Mouse (Mus musculus) embryonic facial prominence, embryonic 12.5 days (tissue): ENCODE results near the gene Malrd1. TPM values are rescaled to one million over a fixed set of nuclear protein-coding genes. Genes with fewer than 3 reads are reported as not detected.
"Not testable (repeated sequence)": the region's sequence is repeated elsewhere in the genome, so short reads cannot be mapped to it uniquely, and the experiment has no call there.

ENCODE experiments used
- ATAC-seq: fragments of 200-750 bp; cut with Nextera tagmentation; 2 replicates; pipeline ENCODE4 v1.8.0; 2017; ENCODE audit not compliant: insufficient number of reproducible peaks, insufficient read depth, low FRiP score, low TSS enrichment
- H3K27ac ChIP-seq: fragments of 300-500 bp; sonication (generic); 2 replicates; pipeline ENCODE4 v1.5.1; 2016; ENCODE audit warnings: mild to moderate bottlenecking
- H3K27me3 ChIP-seq: fragments of 300-500 bp; sonication (generic); 2 replicates; pipeline ENCODE4 v1.6.1; 2016; ENCODE audit warnings: mild to moderate bottlenecking, moderate library complexity
- H3K36me3 ChIP-seq: fragments of 300-500 bp; sonication (generic); 2 replicates; pipeline ENCODE4 v1.6.1; 2016; ENCODE audit warnings: mild to moderate bottlenecking
- H3K4me1 ChIP-seq: fragments of 300-500 bp; sonication (generic); 2 replicates; pipeline ENCODE4 v1.6.1; 2016
- H3K4me2 ChIP-seq: fragments of 300-500 bp; sonication (generic); replicated peaks from 2 replicates; pipeline ENCODE4 v1.6.1; 2016; ENCODE audit warnings: mild to moderate bottlenecking, moderate library complexity
- H3K4me3 ChIP-seq: fragments of 300-500 bp; sonication (generic); 2 replicates; pipeline ENCODE4 v1.5.1; 2016; ENCODE audit warnings: mild to moderate bottlenecking
- H3K9ac ChIP-seq: fragments of 300-500 bp; sonication (generic); 2 replicates; pipeline ENCODE4 v1.6.1; 2016; ENCODE audit warnings: mild to moderate bottlenecking, moderate library complexity
- H3K9me3 ChIP-seq: fragments of 300-500 bp; sonication (generic); 2 replicates; pipeline ENCODE4 v1.6.1; 2016; ENCODE audit warnings: mild to moderate bottlenecking, moderate library complexity
- WGBS: fragments of 180-500 bp; shearing (Covaris S2); methylation state at CpG from one replicate; pipeline ENCODE4 v1.1.7; 2016; 5-methylcytosine and 5-hydroxymethylcytosine counted together
- polyA plus RNA-seq: library from polyadenylated mRNA; unstranded; fragments of >200 nt; fragmentation: Nextera tagmentation; extraction: Ambion mirVana; gene quantifications from 2 replicates; pipeline ENCODE4 v1.2.1, GENCODE M21; 2016

Malrd1 gene
- polyA plus RNA-seq, 1 experiment from 2014 or later, result not detected

- H3K4me3 ChIP-seq, result no peak overlapping the region
- no peak overlapping the region for H3K4me2 ChIP-seq
- ATAC-seq, result no peak
- no peak overlapping the region for H3K27ac ChIP-seq
- H3K9me3 ChIP-seq, result no peaks in the 10 kb centered on the region
- H3K9ac ChIP-seq, result no peak overlapping the region
- no peaks in the 10 kb centered on the region for H3K4me1 ChIP-seq
- no peaks in the 10 kb centered on the region for H3K27me3 ChIP-seq
- H3K36me3 ChIP-seq, result no peaks in the 10 kb centered on the region
- WGBS, result 17% methylated on average over 7 of the region's 7 CpGs
These were observed 343.1 kb downstream of the Malrd1 start for GRCm38 (mm10) chr2:15869380-15869779.

GRCm38 (mm10) chr2:15893418-15894120, 367.3 kb downstream of the Malrd1 start:
- Histone ChIP-seq H3K36me3 (no peaks in the 10 kb centered on the region), H3K27ac (no peak overlapping the region), H3K4me3 (no peak overlapping the region), H3K4me2 (no peak overlapping the region), H3K9me3 (no peaks in the 10 kb centered on the region), H3K9ac (no peak overlapping the region), H3K4me1 (no peaks in the 10 kb centered on the region), H3K27me3 (no peaks in the 10 kb centered on the region)
- ATAC-seq, result no peak
- 70% methylated on average over 1 of the region's 1 CpGs for WGBS

GRCm38 (mm10) chr2:15925432-15925831, 399.2 kb downstream of the Malrd1 start:
- Histone ChIP-seq H3K4me3 (no peak overlapping the region), H3K27me3 (no peaks in the 10 kb centered on the region), H3K27ac (no peak overlapping the region), H3K4me2 (no peak overlapping the region), H3K9me3 (no peaks in the 10 kb centered on the region), H3K36me3 (no peaks in the 10 kb centered on the region), H3K9ac (no peak overlapping the region), H3K4me1 (no peaks in the 10 kb centered on the region)
- 32% methylated on average over 3 of the region's 3 CpGs for whole genome bisulfite sequencing
- ATAC-seq, result no peak

- H3K9me3 ChIP-seq, result no peaks in the 10 kb centered on the region
- 47% methylated on average over 1 of the region's 1 CpGs for WGBS
These were observed 399.8 kb downstream of the Malrd1 start for GRCm38 (mm10) chr2:15926041-15926440.

GRCm38 (mm10) chr2:15931479-15931878, 405.2 kb downstream of the Malrd1 start:
- Histone ChIP-seq H3K4me1 (no peaks in the 10 kb centered on the region), H3K4me3 (no peak overlapping the region), H3K4me2 (no peak overlapping the region), H3K9ac (no peak overlapping the region), H3K27ac (no peak overlapping the region), H3K27me3 (no peaks in the 10 kb centered on the region), H3K9me3 (no peaks in the 10 kb centered on the region), H3K36me3 (no peaks in the 10 kb centered on the region)
- no peak for ATAC-seq
- WGBS, result 83% methylated on average over 1 of the region's 1 CpGs

More at GRCm38 (mm10) chr2:15926041-15926440, 399.8 kb downstream of the Malrd1 start:
- no peak overlapping the region for H3K4me2 ChIP-seq
- H3K36me3 ChIP-seq, result no peaks in the 10 kb centered on the region
- ATAC-seq, result no peak
- H3K4me1 ChIP-seq, result no peaks in the 10 kb centered on the region
- H3K27me3 ChIP-seq, result no peaks in the 10 kb centered on the region
- H3K9ac ChIP-seq, result no peak overlapping the region
- H3K4me3 ChIP-seq, result no peak overlapping the region
- H3K27ac ChIP-seq, result no peak overlapping the region

GRCm38 (mm10) chr2:15931924-15932323, 405.6 kb downstream of the Malrd1 start:
- H3K4me1 ChIP-seq, result no peaks in the 10 kb centered on the region
- no peak overlapping the region for H3K9ac ChIP-seq
- H3K36me3 ChIP-seq, result no peaks in the 10 kb centered on the region
- no peak overlapping the region for H3K4me3 ChIP-seq
- H3K27ac ChIP-seq, result no peak overlapping the region
- H3K4me2 ChIP-seq, result no peak overlapping the region
- no peaks in the 10 kb centered on the region for H3K27me3 ChIP-seq
- ATAC-seq, result no peak
- H3K9me3 ChIP-seq, result no peaks in the 10 kb centered on the region

GRCm38 (mm10) chr2:15932340-15932739, 406.1 kb downstream of the Malrd1 start:
- no peak for ATAC-seq
- WGBS, result 56% methylated on average over 1 of the region's 1 CpGs

GRCm38 (mm10) chr2:16002925-16003324, 476.6 kb downstream of the Malrd1 start:
- H3K9me3 ChIP-seq, result no peaks in the 10 kb centered on the region
- H3K4me1 ChIP-seq, result no peaks in the 10 kb centered on the region
- no peak overlapping the region for H3K4me3 ChIP-seq
- no peak overlapping the region for H3K27ac ChIP-seq
- no peak for ATAC-seq
- H3K36me3 ChIP-seq, result no peaks in the 10 kb centered on the region
- 68% methylated on average over 2 of the region's 2 CpGs for WGBS
- H3K4me2 ChIP-seq, result no peak overlapping the region
- no peak overlapping the region for H3K9ac ChIP-seq
- no peaks in the 10 kb centered on the region for H3K27me3 ChIP-seq

More at GRCm38 (mm10) chr2:15932340-15932739, 406.1 kb downstream of the Malrd1 start:
- Histone ChIP-seq H3K27me3 (no peaks in the 10 kb centered on the region), H3K9me3 (no peaks in the 10 kb centered on the region), H3K4me1 (no peaks in the 10 kb centered on the region), H3K27ac (no peak overlapping the region), H3K9ac (no peak overlapping the region), H3K4me2 (no peak overlapping the region), H3K36me3 (no peaks in the 10 kb centered on the region), H3K4me3 (no peak overlapping the region)

- H3K27me3 ChIP-seq, H3K36me3 ChIP-seq, H3K4me2 ChIP-seq, H3K9me3 ChIP-seq, ATAC-seq, H3K9ac ChIP-seq, H3K4me1 ChIP-seq, H3K4me3 ChIP-seq, H3K27ac ChIP-seq: not testable (repeated sequence)
- WGBS, result 88% methylated on average over 2 of the region's 2 CpGs
These were observed 490.8 kb downstream of the Malrd1 start for GRCm38 (mm10) chr2:16017046-16017445.

- not testable (repeated sequence) for H3K27ac ChIP-seq, H3K9ac ChIP-seq, H3K36me3 ChIP-seq, H3K27me3 ChIP-seq, H3K4me3 ChIP-seq, H3K4me2 ChIP-seq, H3K9me3 ChIP-seq, H3K4me1 ChIP-seq, ATAC-seq
These were observed 491.4 kb downstream of the Malrd1 start for GRCm38 (mm10) chr2:16017719-16018118.

GRCm38 (mm10) chr2:16029752-16030151, 503.5 kb downstream of the Malrd1 start:
- Histone ChIP-seq H3K4me3 (no peak overlapping the region), H3K4me2 (no peak overlapping the region), H3K4me1 (no peaks in the 10 kb centered on the region), H3K36me3 (no peaks in the 10 kb centered on the region), H3K27ac (no peak overlapping the region), H3K9me3 (no peaks in the 10 kb centered on the region), H3K27me3 (no peaks in the 10 kb centered on the region), H3K9ac (no peak overlapping the region)
- ATAC-seq, result no peak
- 37% methylated on average over 12 of the region's 12 CpGs for WGBS

GRCm38 (mm10) chr2:16031559-16031958, 505.3 kb downstream of the Malrd1 start:
- Histone ChIP-seq H3K9ac (no peak overlapping the region), H3K4me2 (no peak overlapping the region), H3K4me1 (no peaks in the 10 kb centered on the region), H3K27ac (no peak overlapping the region), H3K36me3 (no peaks in the 10 kb centered on the region), H3K27me3 (no peaks in the 10 kb centered on the region), H3K9me3 (no peaks in the 10 kb centered on the region), H3K4me3 (no peak overlapping the region)
- WGBS, result 59% methylated on average over 4 of the region's 4 CpGs
- ATAC-seq, result no peak
